Mouse (Mus musculus) heart, embryonic 13.5 days (tissue): ENCODE data around the gene Cdk8. TPM values are rescaled to one million over a fixed set of nuclear protein-coding genes. Genes with fewer than 3 reads are reported as not detected.

Experiments used
- ATAC-seq: fragments of 200-750 bp; cut with Nextera tagmentation; 2 replicates; pipeline ENCODE4 v1.8.0; 2017; ENCODE audit warnings: moderate TSS enrichment; ENCODE audit not compliant: insufficient number of reproducible peaks, low FRiP score, low TSS enrichment; ENCODE audit errors: extremely low read depth
- H3K27ac ChIP-seq: fragments of 300-500 bp; sonication (generic); replicated peaks from 2 replicates; pipeline ENCODE4 v1.5.1; 2015; ENCODE audit warnings: moderate library complexity, mild to moderate bottlenecking, inconsistent platforms
- H3K27me3 ChIP-seq: fragments of 300-500 bp; sonication (generic); replicated peaks from 2 replicates; pipeline ENCODE4 v1.6.1; 2015; ENCODE audit warnings: mild to moderate bottlenecking, inconsistent platforms
- H3K36me3 ChIP-seq: fragments of 300-500 bp; sonication (generic); 2 replicates; pipeline ENCODE4 v1.6.1; 2015; ENCODE audit warnings: mild to moderate bottlenecking, inconsistent platforms
- H3K4me1 ChIP-seq: fragments of 300-500 bp; sonication (generic); 2 replicates; pipeline ENCODE4 v1.6.1; 2015; ENCODE audit warnings: inconsistent platforms
- H3K4me2 ChIP-seq: fragments of 300-500 bp; sonication (generic); 2 replicates; pipeline ENCODE4 v1.6.1; 2015; ENCODE audit warnings: inconsistent platforms, mild to moderate bottlenecking, moderate library complexity
- H3K4me3 ChIP-seq: fragments of 300-500 bp; sonication (generic); 2 replicates; pipeline ENCODE4 v1.5.1; 2015; ENCODE audit warnings: moderate library complexity, mild to moderate bottlenecking, inconsistent platforms
- H3K9ac ChIP-seq: fragments of 300-500 bp; sonication (generic); 2 replicates; pipeline ENCODE4 v1.6.1; 2015; ENCODE audit warnings: inconsistent platforms, mild to moderate bottlenecking, moderate library complexity
- H3K9me3 ChIP-seq: fragments of 300-500 bp; sonication (generic); 2 replicates; pipeline ENCODE4 v1.6.1; 2016; ENCODE audit warnings: inconsistent platforms
- WGBS: fragments of 180-500 bp; shearing (Covaris S2); methylation state at CpG from one replicate; pipeline ENCODE4 v1.1.7; 2015; ENCODE audit warnings: mixed read lengths; 5-methylcytosine and 5-hydroxymethylcytosine counted together
- polyA plus RNA-seq: library from polyadenylated mRNA; unstranded; fragments of >200 nt; fragmentation: Nextera tagmentation; extraction: Ambion mirVana; gene quantifications from 2 replicates; pipeline ENCODE4 v1.2.1, GENCODE M21; 2015

Gene Cdk8
- polyA plus RNA-seq, 1 experiment from 2014 or later = 10.5 TPM

- 77% methylated on average over 2 of the region's 2 CpGs for WGBS
- Histone ChIP-seq H3K4me2 (no peak overlapping the region), H3K4me3 (no peak overlapping the region), H3K27me3 (no peaks in the 10 kb centered on the region), H3K4me1 (no peaks in the 10 kb centered on the region), H3K9me3 (peaks cover 4% of the 10 kb centered on the region; the same call in 1 of the 2 replicates), H3K27ac (no peak overlapping the region), H3K9ac (no peak overlapping the region), H3K36me3 (peaks cover 80% of the 10 kb centered on the region)
- ATAC-seq = no peak
Observed at GRCm38 (mm10) chr5:146203921-146204320, 27.1 kb upstream of the Cdk8 start.

- Histone ChIP-seq H3K27ac (no peak overlapping the region), H3K4me1 (no peaks in the 10 kb centered on the region), H3K9ac (no peak overlapping the region), H3K36me3 (peaks cover 92% of the 10 kb centered on the region), H3K9me3 (peaks cover 2% of the 10 kb centered on the region; the same call in 1 of the 2 replicates), H3K4me2 (no peak overlapping the region), H3K4me3 (no peak overlapping the region), H3K27me3 (no peaks in the 10 kb centered on the region)
- no peak for ATAC-seq
- 85% methylated on average over 5 of the region's 5 CpGs for WGBS
Observed at GRCm38 (mm10) chr5:146205537-146205936, 25.5 kb upstream of the Cdk8 start.

- peak overlapping the region; percentile 92 for H3K9ac ChIP-seq
- H3K4me1 ChIP-seq = peaks cover 18% of the 10 kb centered on the region
- peak overlapping the region; percentile 76 for H3K4me3 ChIP-seq
- H3K9me3 ChIP-seq = no peaks in the 10 kb centered on the region
- ATAC-seq = peak; percentile 4; the same call in 1 of the 2 replicates
- 6% methylated on average over 13 of the region's 13 CpGs for WGBS
- peaks cover 45% of the 10 kb centered on the region for H3K36me3 ChIP-seq
- H3K27ac ChIP-seq = peak overlapping the region; percentile 53
- no peaks in the 10 kb centered on the region for H3K27me3 ChIP-seq
- peak overlapping the region; percentile 84 for H3K4me2 ChIP-seq
Observed at GRCm38 (mm10) chr5:146220501-146220878, 10.5 kb upstream of the Cdk8 start.

GRCm38 (mm10) chr5:146220879-146221714, 9.9 kb upstream of the Cdk8 start, which contains the start of gene Rnf6:
Gene Rnf6 (minus strand): TSS chr5:146221555.
- Histone ChIP-seq H3K4me2 (peak within 1 kb of the TSS; percentile 84), H3K27me3 (no peaks in the 10 kb centered on the region), H3K9me3 (no peaks in the 10 kb centered on the region), H3K36me3 (peaks cover 39% of the 10 kb centered on the region), H3K4me1 (peaks cover 18% of the 10 kb centered on the region), H3K9ac (peak within 1 kb of the TSS; percentile 92), H3K27ac (peak within 1 kb of the TSS; percentile 98), H3K4me3 (peak within 1 kb of the TSS; percentile 76)
- ATAC-seq = peak; percentile 98
- WGBS = under 1% methylated on average over 67 of the region's 67 CpGs

DNA sequence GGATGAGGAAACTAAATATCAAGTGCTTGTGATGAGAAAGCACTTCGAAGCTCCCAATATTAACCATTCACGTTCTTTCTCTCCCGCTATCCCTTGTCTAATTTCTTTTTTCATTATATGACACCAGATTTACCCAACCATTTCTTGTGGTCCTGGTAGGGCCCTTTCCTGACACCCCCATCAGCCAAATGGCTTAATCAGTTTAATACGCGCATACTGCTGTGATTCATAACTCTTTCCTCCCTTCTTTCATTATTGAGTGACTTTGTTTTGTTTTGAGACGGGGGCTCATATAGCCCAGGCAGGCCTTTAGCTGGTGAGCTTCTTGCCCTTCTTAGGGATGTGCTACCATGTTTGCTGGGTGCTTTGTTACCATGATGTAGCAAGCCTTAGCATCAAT, 9.3 kb upstream of the Cdk8 start:
- peaks cover 18% of the 10 kb centered on the region for H3K4me1 ChIP-seq
- H3K27me3 ChIP-seq = no peaks in the 10 kb centered on the region
- peak overlapping the region; percentile 92 for H3K9ac ChIP-seq
- H3K27ac ChIP-seq = peak overlapping the region; percentile 98
- 35% methylated on average over 6 of the region's 6 CpGs for WGBS
- peaks cover 32% of the 10 kb centered on the region for H3K36me3 ChIP-seq
- ATAC-seq = no peak
- H3K4me2 ChIP-seq = peak overlapping the region; percentile 84
- H3K4me3 ChIP-seq = peak overlapping the region; percentile 76
- no peaks in the 10 kb centered on the region for H3K9me3 ChIP-seq

- Histone ChIP-seq H3K9me3 (no peaks in the 10 kb centered on the region), H3K36me3 (peaks cover 12% of the 10 kb centered on the region), H3K27me3 (no peaks in the 10 kb centered on the region), H3K9ac (no peak overlapping the region), H3K4me1 (peaks cover 18% of the 10 kb centered on the region), H3K4me3 (no peak overlapping the region), H3K4me2 (no peak overlapping the region), H3K27ac (no peak overlapping the region)
- ATAC-seq = no peak
- WGBS = 86% methylated on average over 5 of the region's 5 CpGs
Observed at GRCm38 (mm10) chr5:146223786-146224185, 7.2 kb upstream of the Cdk8 start.

- 75% methylated on average over 8 of the region's 8 CpGs for WGBS
- no peak for ATAC-seq
- Histone ChIP-seq H3K4me1 (peaks cover 5% of the 10 kb centered on the region), H3K36me3 (no peaks in the 10 kb centered on the region), H3K4me2 (no peak overlapping the region), H3K4me3 (no peak overlapping the region), H3K27ac (no peak overlapping the region), H3K9me3 (no peaks in the 10 kb centered on the region), H3K9ac (no peak overlapping the region), H3K27me3 (no peaks in the 10 kb centered on the region)
Observed at GRCm38 (mm10) chr5:146227496-146227895, 3.5 kb upstream of the Cdk8 start.

DNA sequence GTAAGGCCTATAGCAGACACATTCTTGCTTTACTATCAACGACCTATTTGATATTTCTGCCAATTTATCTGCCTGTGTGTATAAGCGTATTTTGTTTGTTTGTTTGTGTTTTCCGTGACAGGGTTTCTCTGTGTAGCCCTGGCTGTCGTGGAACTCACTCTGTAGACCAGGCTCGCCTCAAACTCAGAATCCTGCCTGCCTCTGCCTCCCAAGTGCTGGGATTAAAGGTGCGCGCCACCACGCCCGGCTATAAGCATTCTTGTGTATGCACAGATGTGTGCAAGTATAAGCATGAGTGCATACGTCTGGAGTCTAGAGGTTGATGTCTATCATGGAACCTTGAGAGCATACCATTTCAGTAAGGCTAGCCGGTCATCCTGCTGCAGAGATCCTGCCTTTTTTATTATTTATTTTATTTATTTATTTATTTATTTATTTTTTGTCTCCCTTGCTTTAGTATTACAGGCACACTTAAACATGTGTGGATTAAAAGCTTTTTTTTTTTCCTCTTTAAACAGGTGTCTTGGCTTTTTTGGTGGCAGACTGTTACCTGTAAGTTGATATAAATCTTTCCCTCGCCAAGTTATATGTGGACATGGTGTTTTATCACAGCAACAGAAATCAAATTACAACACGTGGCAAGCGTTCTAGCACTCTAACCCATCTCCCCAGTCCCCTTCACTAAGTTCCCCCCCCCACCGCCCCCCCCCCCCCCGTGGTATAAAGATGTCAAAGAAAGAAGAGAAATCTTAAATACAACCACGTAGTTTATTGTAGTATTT, 970 bp upstream of the Cdk8 start:
- 53% methylated on average over 17 of the region's 17 CpGs for WGBS
- no peak for ATAC-seq
- no peaks in the 10 kb centered on the region for H3K36me3 ChIP-seq

GRCm38 (mm10) chr5:146231655-146231996, 596 bp downstream of the Cdk8 start:
- Histone ChIP-seq H3K4me3 (peak overlapping the region; percentile 89), H3K27ac (peak overlapping the region; percentile 98), H3K9ac (peak overlapping the region; percentile 95), H3K9me3 (no peaks in the 10 kb centered on the region), H3K36me3 (peaks cover 5% of the 10 kb centered on the region; the same call in 1 of the 2 replicates), H3K4me1 (peaks cover 37% of the 10 kb centered on the region), H3K4me2 (peak overlapping the region; percentile 83), H3K27me3 (no peaks in the 10 kb centered on the region)
- ATAC-seq = peak; percentile 26; the same call in 1 of the 2 replicates
- WGBS = under 1% methylated on average over 19 of the region's 19 CpGs

More for the DNA sequence above, 970 bp upstream of the Cdk8 start:
- Histone ChIP-seq H3K4me2 (peak overlapping the region; percentile 83), H3K9me3 (no peaks in the 10 kb centered on the region), H3K27ac (peak overlapping the region; percentile 98), H3K4me1 (peaks cover 23% of the 10 kb centered on the region), H3K27me3 (no peaks in the 10 kb centered on the region), H3K9ac (peak overlapping the region; percentile 95), H3K4me3 (peak overlapping the region; percentile 89)

GRCm38 (mm10) chr5:146232056-146232675, 1.1 kb downstream of the Cdk8 start:
- H3K4me2 ChIP-seq = peak overlapping the region; percentile 83
- no peaks in the 10 kb centered on the region for H3K9me3 ChIP-seq
- peak overlapping the region; percentile 95 for H3K9ac ChIP-seq
- 35% methylated on average over 6 of the region's 6 CpGs for WGBS
- ATAC-seq = no peak
- peak overlapping the region; percentile 98; the same call in 1 of the 2 replicates for H3K27ac ChIP-seq
- peaks cover 5% of the 10 kb centered on the region; the same call in 1 of the 2 replicates for H3K36me3 ChIP-seq
- no peaks in the 10 kb centered on the region for H3K27me3 ChIP-seq
- H3K4me3 ChIP-seq = peak overlapping the region; percentile 89
- H3K4me1 ChIP-seq = peaks cover 42% of the 10 kb centered on the region

- peak overlapping the region; percentile 95 for H3K9ac ChIP-seq
- H3K27me3 ChIP-seq = no peaks in the 10 kb centered on the region
- H3K4me1 ChIP-seq = peaks cover 47% of the 10 kb centered on the region
- peaks cover 5% of the 10 kb centered on the region; the same call in 1 of the 2 replicates for H3K36me3 ChIP-seq
- peak overlapping the region; percentile 83 for H3K4me2 ChIP-seq
- 53% methylated on average over 11 of the region's 11 CpGs for WGBS
- no peak overlapping the region for H3K27ac ChIP-seq
- H3K9me3 ChIP-seq = no peaks in the 10 kb centered on the region
- no peak for ATAC-seq
- H3K4me3 ChIP-seq = peak overlapping the region; percentile 89
Observed at GRCm38 (mm10) chr5:146232816-146233215, 1.8 kb downstream of the Cdk8 start.
